Mouse (Mus musculus) forebrain, embryonic 11.5 days (tissue): ENCODE results near the gene Zfp94. TPM values are rescaled to one million over a fixed set of nuclear protein-coding genes. Genes with fewer than 3 reads are reported as not detected.
A peak's percentile ranks its signal among the peaks of the same experiment; 100 is the strongest.

ENCODE experiments used
- ATAC-seq: fragments of 200-750 bp; cut with Nextera tagmentation; replicated peaks from 2 replicates; pipeline ENCODE4 v1.8.0; 2017; ENCODE audit warnings: moderate TSS enrichment; ENCODE audit not compliant: low FRiP score
- DNase-seq: peaks from one replicate; pipeline ENCODE4 v3.0.0-alpha.2; 2017; ENCODE audit warnings: low spot score
- H3K27ac ChIP-seq: fragments of 300-500 bp; sonication (generic); 2 replicates; pipeline ENCODE4 v1.5.1; 2014; ENCODE audit warnings: low read depth, low read length
- H3K27me3 ChIP-seq: fragments of 300-500 bp; sonication (generic); 2 replicates; pipeline ENCODE4 v1.6.1; 2014; ENCODE audit warnings: mild to moderate bottlenecking, low read length, mixed read lengths; ENCODE audit not compliant: control insufficient read depth, insufficient read depth
- H3K36me3 ChIP-seq: fragments of 300-500 bp; sonication (generic); 2 replicates; pipeline ENCODE4 v1.6.1; 2014; ENCODE audit warnings: mild to moderate bottlenecking, low read length, moderate library complexity, mixed read lengths; ENCODE audit not compliant: control insufficient read depth, insufficient read depth
- H3K4me1 ChIP-seq: fragments of 300-500 bp; sonication (generic); replicated peaks from 2 replicates; pipeline ENCODE4 v1.6.1; 2014; ENCODE audit warnings: low read length, mixed read lengths; ENCODE audit not compliant: control insufficient read depth, insufficient read depth
- H3K4me2 ChIP-seq: fragments of 300-500 bp; sonication (generic); 2 replicates; pipeline ENCODE4 v1.6.1; 2014; ENCODE audit warnings: low read depth, mild to moderate bottlenecking, low read length, moderate library complexity, mixed read lengths; ENCODE audit not compliant: severe bottlenecking
- H3K4me3 ChIP-seq: fragments of 300-500 bp; sonication (generic); 2 replicates; pipeline ENCODE4 v1.5.1; 2014; ENCODE audit warnings: low read depth, low read length
- H3K9ac ChIP-seq: fragments of 300-500 bp; sonication (generic); 2 replicates; pipeline ENCODE4 v1.6.1; 2014; ENCODE audit warnings: low read length
- H3K9me3 ChIP-seq: fragments of 300-500 bp; sonication (generic); 2 replicates; pipeline ENCODE4 v1.6.1; 2016; ENCODE audit warnings: low read length, mixed read lengths; ENCODE audit not compliant: control insufficient read depth
- WGBS: fragments of 180-500 bp; shearing (Covaris S2); extraction: QIAGEN DNeasy Blood & Tissue Kit; methylation state at CpG from one replicate; pipeline ENCODE4 v1.1.7; 2014; 5-methylcytosine and 5-hydroxymethylcytosine counted together
- polyA plus RNA-seq: library from polyadenylated mRNA; unstranded; fragments of >200 nt; fragmentation: Nextera tagmentation; extraction: Ambion mirVana; gene quantifications from 2 replicates; pipeline ENCODE4 v1.2.1, GENCODE M21; 2014

Zfp94 gene
- polyA plus RNA-seq, 1 experiment from 2014 or later = 15.2 TPM

DNA sequence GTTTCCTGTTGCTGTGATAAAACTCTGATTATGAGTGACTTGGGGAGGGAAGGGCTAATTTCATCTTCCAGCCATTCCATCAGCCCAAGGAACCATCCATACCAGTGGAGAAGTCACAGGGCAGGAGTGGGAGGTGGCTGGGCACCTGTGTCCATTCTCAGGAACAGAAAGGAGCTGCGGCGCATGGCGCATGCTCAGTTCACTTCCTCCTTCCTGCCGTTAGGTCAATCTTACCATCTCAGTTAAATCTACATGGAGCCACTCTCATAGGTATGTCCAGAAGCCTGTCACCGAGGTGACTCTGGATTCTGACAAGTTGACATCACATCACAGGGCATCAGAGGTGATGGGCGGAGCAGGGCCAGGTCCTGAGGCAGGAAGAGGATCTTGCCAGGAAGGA is 39.2 kb upstream of the Zfp94 start:
- DNase-seq (no peak), ATAC-seq (no peak)
- WGBS = 87% methylated on average over 6 of the region's 6 CpGs
- Histone ChIP-seq H3K4me3 (no peak overlapping the region), H3K9me3 (no peaks in the 10 kb centered on the region), H3K27me3 (no peaks in the 10 kb centered on the region), H3K27ac (no peak overlapping the region), H3K9ac (no peak overlapping the region), H3K4me2 (no peak overlapping the region), H3K36me3 (no peaks in the 10 kb centered on the region), H3K4me1 (no peaks in the 10 kb centered on the region)

DNA sequence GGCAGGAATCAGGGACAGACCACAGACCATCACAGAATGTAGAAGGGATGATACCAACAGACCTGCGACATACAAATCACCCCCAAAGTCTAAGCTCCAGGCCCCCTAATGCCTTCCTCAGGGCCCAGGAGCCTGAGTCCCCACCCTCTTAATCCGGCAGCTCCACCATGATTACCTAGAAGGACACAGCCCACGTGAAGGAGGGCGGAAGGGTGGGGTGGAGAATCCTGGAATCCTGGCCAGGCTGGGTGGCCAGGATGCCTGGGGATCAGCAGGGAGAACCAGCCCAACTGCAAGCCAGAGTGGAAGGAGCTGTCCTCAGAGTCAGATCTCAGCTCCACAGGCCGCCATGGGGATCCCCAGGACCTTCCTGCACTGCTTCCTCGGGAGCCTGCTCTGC is 32.4 kb upstream of the Zfp94 start, which contains the start of gene Lypd5:
Gene Lypd5, plus strand, starts transcription at position 301 of the 400 bp plus-strand sequence.
- ATAC-seq = no peak
- H3K27me3 ChIP-seq = no peaks in the 10 kb centered on the region
- H3K4me1 ChIP-seq = no peaks in the 10 kb centered on the region
- no peak within 1 kb of the TSS for H3K27ac ChIP-seq
- no peaks in the 10 kb centered on the region for H3K36me3 ChIP-seq
- H3K4me2 ChIP-seq = no peak within 1 kb of the TSS
- H3K9me3 ChIP-seq = no peaks in the 10 kb centered on the region
- no peak for DNase-seq
- no peak within 1 kb of the TSS for H3K9ac ChIP-seq
- WGBS = 44% methylated on average over 6 of the region's 6 CpGs
- H3K4me3 ChIP-seq = no peak within 1 kb of the TSS

DNA sequence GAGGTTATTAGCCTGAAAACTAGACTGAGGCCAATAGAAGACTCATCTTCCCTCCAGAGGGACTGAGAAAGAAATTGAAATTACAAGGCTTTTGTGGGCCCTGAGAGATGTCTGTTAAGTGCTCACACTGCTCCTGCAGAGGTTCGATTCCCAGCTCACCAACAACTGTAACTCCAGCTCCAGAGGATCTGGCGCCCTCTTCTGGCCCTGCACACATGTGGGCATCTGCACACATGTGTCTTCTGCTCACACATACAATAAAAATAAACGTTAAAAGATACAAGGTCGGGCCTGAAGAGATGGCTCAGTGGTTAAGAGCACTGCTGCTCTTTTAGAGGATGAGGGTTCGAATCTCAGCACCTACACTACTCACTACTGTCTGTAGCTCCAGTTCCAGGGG is 30.0 kb upstream of the Zfp94 start:
- no peak overlapping the region for H3K4me2 ChIP-seq
- no peak overlapping the region for H3K4me3 ChIP-seq
- no peaks in the 10 kb centered on the region for H3K36me3 ChIP-seq
- no peaks in the 10 kb centered on the region for H3K27me3 ChIP-seq
- H3K27ac ChIP-seq = no peak overlapping the region
- no peak overlapping the region for H3K9ac ChIP-seq
- DNase-seq (no peak), ATAC-seq (no peak)
- no peaks in the 10 kb centered on the region for H3K9me3 ChIP-seq
- H3K4me1 ChIP-seq = no peaks in the 10 kb centered on the region
- 68% methylated on average over 5 of the region's 5 CpGs for WGBS

DNA sequence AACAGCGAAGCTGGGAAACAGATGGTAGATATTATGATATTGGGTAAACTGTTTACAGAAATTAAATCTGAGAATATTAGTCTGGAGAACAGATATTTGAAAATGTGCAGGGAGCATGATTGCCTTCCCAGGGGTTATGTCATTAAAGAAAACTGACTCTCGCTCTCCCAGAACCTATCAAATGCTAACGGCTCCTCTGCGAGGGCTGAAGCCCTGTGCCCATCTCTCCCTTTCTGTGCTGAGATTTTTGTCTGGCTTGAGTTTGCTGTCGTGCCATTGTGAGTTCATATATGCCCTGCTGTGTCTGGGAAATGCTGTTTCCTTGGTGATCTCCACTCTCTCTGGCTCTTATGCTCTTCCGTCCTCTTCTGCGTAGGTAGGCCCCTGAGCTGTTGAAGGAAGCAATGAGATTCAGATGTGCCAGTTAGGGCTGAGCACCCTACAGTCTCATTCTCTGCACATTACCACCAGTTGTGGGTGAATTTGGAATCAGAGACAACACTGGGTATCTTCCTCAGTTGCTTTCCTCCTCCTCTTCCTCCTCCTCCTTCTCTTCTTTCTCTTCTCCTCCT is 27.3 kb upstream of the Zfp94 start:
- no peak overlapping the region for H3K4me2 ChIP-seq
- H3K9ac ChIP-seq = no peak overlapping the region
- no peaks in the 10 kb centered on the region for H3K9me3 ChIP-seq
- H3K27me3 ChIP-seq = no peaks in the 10 kb centered on the region
- WGBS = 75% methylated on average over 7 of the region's 7 CpGs
- no peaks in the 10 kb centered on the region for H3K36me3 ChIP-seq
- no peak overlapping the region for H3K4me3 ChIP-seq
- H3K27ac ChIP-seq = no peak overlapping the region
- ATAC-seq = no peak
- no peak for DNase-seq
- H3K4me1 ChIP-seq = no peaks in the 10 kb centered on the region

DNA sequence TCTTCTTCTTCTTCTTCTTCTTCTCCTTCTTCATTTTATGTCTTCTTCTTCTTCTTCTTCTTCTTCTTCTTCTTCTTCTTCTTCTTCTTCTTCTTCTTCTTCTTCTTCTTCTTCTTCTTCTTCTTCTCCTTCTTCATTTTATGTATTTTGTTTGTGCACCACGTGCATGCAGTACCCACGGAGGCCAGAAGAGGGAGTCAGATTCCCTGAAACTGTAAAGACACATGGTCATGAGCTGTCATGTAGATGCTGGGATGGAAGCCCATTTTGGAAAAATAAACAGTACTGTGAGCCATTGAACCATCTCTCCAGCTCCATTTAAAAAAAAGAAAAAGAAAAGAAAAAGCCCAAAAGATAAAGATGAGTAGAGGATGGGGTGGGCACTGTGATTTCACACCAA is 21.8 kb upstream of the Zfp94 start:
- H3K27me3 ChIP-seq = peaks cover 2% of the 10 kb centered on the region
- no peaks in the 10 kb centered on the region for H3K9me3 ChIP-seq
- H3K4me3 ChIP-seq = no peak overlapping the region
- no peak overlapping the region for H3K27ac ChIP-seq
- DNase-seq (no peak), ATAC-seq (no peak)
- WGBS = 45% methylated on average over 2 of the region's 2 CpGs
- H3K36me3 ChIP-seq = no peaks in the 10 kb centered on the region
- no peak overlapping the region for H3K9ac ChIP-seq
- no peaks in the 10 kb centered on the region for H3K4me1 ChIP-seq
- H3K4me2 ChIP-seq = no peak overlapping the region

DNA sequence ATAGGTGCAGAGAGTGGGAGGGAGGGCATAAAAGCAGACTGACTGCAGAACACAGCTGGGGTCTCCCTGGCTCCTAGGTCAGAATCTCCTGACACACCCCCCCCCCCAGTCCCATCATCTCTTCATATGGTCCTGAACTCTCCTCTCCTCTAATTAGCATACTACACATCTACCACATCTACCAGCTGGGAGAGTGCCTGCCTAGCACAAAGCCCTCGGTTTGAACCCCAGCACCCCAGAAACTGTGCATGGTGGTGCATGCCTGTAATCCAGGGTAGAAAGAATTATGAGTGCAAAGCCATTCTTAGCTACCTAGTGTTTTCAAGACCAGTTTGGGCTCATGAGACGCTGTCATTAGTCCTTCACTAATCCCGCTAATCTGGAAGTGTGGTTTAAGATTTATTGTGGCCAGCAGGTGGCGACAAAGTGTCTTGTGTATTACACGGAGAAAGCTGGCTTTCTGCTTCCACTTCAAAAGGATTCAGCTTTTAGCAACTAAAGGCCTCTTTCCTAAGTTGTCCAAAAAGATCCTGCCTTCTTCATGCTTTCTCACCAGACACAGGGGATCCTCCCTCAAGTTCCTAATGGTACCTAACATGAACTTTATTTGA is 19.3 kb upstream of the Zfp94 start:
- no peak for ATAC-seq
- Histone ChIP-seq H3K27ac (no peak overlapping the region), H3K27me3 (peaks cover 2% of the 10 kb centered on the region), H3K9me3 (no peaks in the 10 kb centered on the region), H3K4me2 (no peak overlapping the region), H3K9ac (no peak overlapping the region), H3K4me3 (no peak overlapping the region), H3K36me3 (no peaks in the 10 kb centered on the region), H3K4me1 (no peaks in the 10 kb centered on the region)
- DNase-seq = peak; percentile 78
- WGBS = 9% methylated on average over 5 of the region's 5 CpGs

DNA sequence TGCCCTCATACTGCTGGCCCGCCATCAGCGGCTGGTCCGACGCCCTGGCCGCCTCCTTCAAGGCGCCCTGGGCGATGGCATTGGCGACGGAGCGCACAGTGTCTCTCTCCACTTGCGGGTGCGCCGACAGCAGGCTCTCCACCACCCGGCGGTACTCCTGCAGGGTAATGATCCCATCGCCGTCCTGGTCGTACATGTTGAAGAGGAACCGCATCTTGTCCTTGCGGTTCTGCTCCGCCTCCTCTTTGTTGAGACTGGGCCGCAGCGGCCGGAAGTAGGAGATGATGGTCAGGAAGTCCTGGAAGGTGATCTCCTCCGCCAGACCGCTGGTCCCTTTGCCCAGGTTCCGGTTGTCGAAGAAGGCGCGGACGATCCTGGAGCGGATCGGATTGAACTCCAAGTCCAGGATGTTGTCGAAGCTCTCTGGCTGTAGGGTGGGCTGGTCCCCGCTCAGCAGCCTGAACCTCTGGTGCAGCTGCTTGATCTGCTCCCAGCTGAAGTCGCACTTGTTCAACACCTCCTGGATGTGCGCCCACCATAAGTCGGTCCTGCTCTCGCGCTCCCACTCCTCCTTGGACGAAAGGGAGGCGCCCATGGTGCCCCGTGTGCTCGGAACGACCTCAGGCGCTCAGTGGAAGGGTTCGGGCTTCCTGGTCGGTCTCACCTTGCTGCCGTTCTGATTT is 17.0 kb upstream of the Zfp94 start, which contains the start of gene Tescl:
Gene Tescl, minus strand, starts transcription at position 633 of the 683 bp plus-strand sequence.
- DNase-seq (no peak), ATAC-seq (no peak)
- H3K4me3 ChIP-seq = no peak within 1 kb of the TSS
- H3K4me2 ChIP-seq = no peak within 1 kb of the TSS
- H3K4me1 ChIP-seq = no peaks in the 10 kb centered on the region
- H3K9ac ChIP-seq = no peak within 1 kb of the TSS
- no peak within 1 kb of the TSS for H3K27ac ChIP-seq
- no peaks in the 10 kb centered on the region for H3K36me3 ChIP-seq
- peaks cover 2% of the 10 kb centered on the region for H3K27me3 ChIP-seq
- 45% methylated on average over 49 of the region's 49 CpGs for WGBS
- H3K9me3 ChIP-seq = no peaks in the 10 kb centered on the region

DNA sequence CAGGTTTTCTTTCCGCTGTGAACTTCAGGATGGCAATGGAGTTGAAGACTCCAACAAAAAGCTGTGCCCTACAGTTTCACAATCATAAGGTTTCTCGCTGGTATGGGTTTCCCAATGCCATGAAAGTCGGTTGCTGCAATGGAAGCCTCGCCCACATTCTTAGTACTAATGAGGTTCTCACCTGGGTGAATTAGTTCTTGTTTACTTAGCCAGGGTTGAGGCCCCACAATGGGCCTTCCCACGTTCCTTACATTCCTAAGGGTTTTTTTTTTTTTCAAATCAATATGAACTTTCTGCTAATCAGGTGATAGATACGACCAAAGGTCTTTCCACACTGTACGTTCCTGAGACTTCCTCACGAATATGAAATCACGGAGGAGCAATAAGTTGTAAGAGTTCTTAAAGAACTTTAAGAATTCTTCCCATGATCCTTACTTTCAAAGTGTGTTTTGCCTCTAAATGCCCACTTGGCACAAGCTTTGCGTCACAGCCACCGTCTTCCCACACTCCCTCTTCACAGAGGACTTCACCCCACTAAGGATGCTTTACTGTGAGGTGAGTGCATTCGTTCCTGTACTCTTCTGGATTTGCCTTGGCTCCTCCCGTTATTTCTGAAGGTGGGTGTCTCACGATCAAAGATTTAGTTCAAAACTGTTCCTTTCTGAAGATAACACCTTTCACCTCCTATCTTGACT is 11.0 kb upstream of the Zfp94 start:
- DNase-seq (no peak), ATAC-seq (no peak)
- WGBS = 88% methylated on average over 14 of the region's 14 CpGs
- Histone ChIP-seq H3K36me3 (no peaks in the 10 kb centered on the region), H3K4me2 (no peak overlapping the region), H3K27me3 (no peaks in the 10 kb centered on the region), H3K4me1 (peaks cover 3% of the 10 kb centered on the region; the same call in 1 of the 2 replicates), H3K9ac (no peak overlapping the region), H3K4me3 (no peak overlapping the region), H3K27ac (no peak overlapping the region), H3K9me3 (peaks cover 3% of the 10 kb centered on the region; the same call in 1 of the 2 replicates)
